Mouse (Mus musculus) kidney, embryonic 16.5 days (tissue): ENCODE results near the gene Bola1. TPM values are rescaled to one million over a fixed set of nuclear protein-coding genes. Genes with fewer than 3 reads are reported as not detected.
"Not testable (repeated sequence)": the region's sequence is repeated elsewhere in the genome, so short reads cannot be mapped to it uniquely, and the experiment has no call there.

Experiments
- ATAC-seq: fragments of 200-750 bp; cut with Nextera tagmentation; 2 replicates; pipeline ENCODE4 v1.8.0; 2017; ENCODE audit warnings: moderate TSS enrichment; ENCODE audit not compliant: low FRiP score, low TSS enrichment
- H3K27ac ChIP-seq: fragments of 300-500 bp; sonication (generic); 2 replicates; pipeline ENCODE4 v1.5.1; 2014; ENCODE audit warnings: low read length
- H3K27me3 ChIP-seq: fragments of 300-500 bp; sonication (generic); 2 replicates; pipeline ENCODE4 v1.6.1; 2014; ENCODE audit warnings: low read length, control low read depth, mixed read lengths; ENCODE audit not compliant: insufficient read depth
- H3K36me3 ChIP-seq: fragments of 300-500 bp; sonication (generic); 2 replicates; pipeline ENCODE4 v1.6.1; 2014; ENCODE audit warnings: low read length, control low read depth, mixed read lengths; ENCODE audit not compliant: insufficient read depth
- H3K4me1 ChIP-seq: fragments of 300-500 bp; sonication (generic); 2 replicates; pipeline ENCODE4 v1.6.1; 2014; ENCODE audit warnings: low read length, control low read depth, mixed read lengths; ENCODE audit not compliant: insufficient read depth
- H3K4me2 ChIP-seq: fragments of 300-500 bp; sonication (generic); replicated peaks from 2 replicates; pipeline ENCODE4 v1.6.1; 2014; ENCODE audit warnings: low read depth, low read length
- H3K4me3 ChIP-seq: fragments of 300-500 bp; sonication (generic); 2 replicates; pipeline ENCODE4 v1.5.1; 2014; ENCODE audit warnings: mild to moderate bottlenecking, low read length
- H3K9ac ChIP-seq: fragments of 300-500 bp; sonication (generic); replicated peaks from 2 replicates; pipeline ENCODE4 v1.6.1; 2014; ENCODE audit warnings: low read length
- H3K9me3 ChIP-seq: fragments of 300-500 bp; sonication (generic); 2 replicates; pipeline ENCODE4 v1.6.1; 2016; ENCODE audit warnings: low read length, control low read depth
- WGBS: fragments of 180-500 bp; shearing (Covaris S2); extraction: QIAGEN DNeasy Blood & Tissue Kit; methylation state at CpG from one replicate; pipeline ENCODE4 v1.1.7; 2014; 5-methylcytosine and 5-hydroxymethylcytosine counted together
- polyA plus RNA-seq: library from polyadenylated mRNA; unstranded; fragments of >200 nt; fragmentation: Nextera tagmentation; extraction: Ambion mirVana; gene quantifications from 2 replicates; pipeline ENCODE4 v1.2.1, GENCODE M21; 2015

Gene Bola1
- polyA plus RNA-seq, 1 experiment from 2014 or later: 51.3 TPM

DNA sequence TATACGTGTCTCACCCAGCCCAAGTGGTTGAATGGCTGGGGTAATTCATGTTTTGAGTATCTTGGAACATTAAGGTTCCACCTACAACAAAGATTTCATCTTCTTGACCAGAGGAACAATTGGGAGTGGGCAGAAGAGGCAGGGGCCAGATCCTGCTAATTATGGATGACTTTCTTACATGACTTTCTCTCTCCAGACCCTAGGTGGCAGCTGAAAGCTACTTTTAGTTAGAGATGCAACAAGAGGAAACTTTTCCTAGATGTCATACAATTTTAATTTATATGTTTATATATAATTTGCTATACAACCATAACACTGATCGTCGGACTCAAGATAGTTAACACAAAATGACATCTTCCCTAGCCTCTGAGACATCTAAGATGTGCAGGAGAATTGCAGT lies 11.7 kb downstream of the Bola1 start:
- Histone ChIP-seq H3K4me3 (no peak overlapping the region), H3K4me2 (no peak overlapping the region), H3K36me3 (no peaks in the 10 kb centered on the region), H3K9me3 (no peaks in the 10 kb centered on the region), H3K27me3 (0 out of 2 replicates have a peak, but pooled peaks cover 5% of the 10 kb centered on the region), H3K9ac (no peak overlapping the region), H3K27ac (no peak overlapping the region), H3K4me1 (peaks cover 3% of the 10 kb centered on the region; the same call in 1 of the 2 replicates)
- WGBS: 79% methylated on average over 3 of the region's 3 CpGs
- no peak for ATAC-seq

DNA sequence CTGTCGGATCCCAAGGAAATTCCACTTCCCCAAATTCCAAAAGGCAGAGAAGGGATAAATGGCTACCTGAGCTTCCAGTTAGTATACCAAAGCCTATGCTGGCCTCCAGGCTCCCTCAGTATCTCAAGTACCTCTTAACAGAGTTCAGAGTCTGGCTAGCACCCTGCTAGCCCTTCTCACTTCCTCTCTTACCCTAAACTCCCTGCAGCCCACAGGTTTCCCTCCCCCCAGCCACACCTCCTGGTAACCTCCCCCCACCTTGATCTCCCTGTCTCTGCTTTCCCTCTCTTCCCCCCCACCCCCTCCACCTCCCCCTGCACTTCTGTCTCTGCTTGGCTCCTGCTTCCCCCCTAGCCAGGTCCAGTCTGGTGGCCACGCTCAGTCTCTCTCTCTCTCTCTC lies 19.8 kb downstream of the Bola1 start:
- H3K27me3 ChIP-seq: no peaks in the 10 kb centered on the region
- H3K36me3 ChIP-seq: peaks cover 4% of the 10 kb centered on the region; the same call in 1 of the 2 replicates
- no peak overlapping the region for H3K27ac ChIP-seq
- no peak overlapping the region for H3K9ac ChIP-seq
- peaks cover 4% of the 10 kb centered on the region; the same call in 1 of the 2 replicates for H3K9me3 ChIP-seq
- no peak overlapping the region for H3K4me2 ChIP-seq
- H3K4me3 ChIP-seq: no peak overlapping the region
- no peak for ATAC-seq
- WGBS: 45% methylated on average over 2 of the region's 2 CpGs
- peaks cover 12% of the 10 kb centered on the region for H3K4me1 ChIP-seq

DNA sequence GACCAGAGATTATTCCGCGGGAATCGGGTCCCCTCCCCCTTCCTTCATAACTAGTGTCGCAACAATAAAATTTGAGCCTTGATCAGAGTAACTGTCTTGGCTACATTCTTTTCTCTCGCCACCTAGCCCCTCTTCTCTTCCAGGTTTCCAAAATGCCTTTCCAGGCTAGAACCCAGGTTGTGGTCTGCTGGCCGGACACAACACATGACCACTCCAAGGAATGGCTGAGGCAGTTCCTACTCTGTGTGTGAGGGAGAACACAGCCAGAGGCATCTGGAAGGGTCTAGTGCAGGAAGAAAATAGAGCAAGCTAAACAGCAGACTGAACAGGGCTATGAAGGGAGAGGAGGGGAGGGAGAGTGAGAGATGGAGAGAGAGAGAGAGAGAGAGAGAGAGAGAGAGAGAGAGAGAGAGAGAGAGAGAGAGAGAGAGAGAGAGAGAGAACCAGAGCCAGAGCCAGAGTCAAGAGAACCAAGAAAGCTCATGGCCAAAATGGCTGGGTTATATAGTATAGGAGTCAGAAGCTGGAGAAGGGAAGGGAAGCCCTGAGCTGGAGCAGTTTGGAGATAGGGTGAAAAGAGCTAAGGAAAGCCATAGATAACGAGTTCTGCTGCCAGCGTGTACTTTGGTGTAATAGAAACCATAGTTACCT lies 20.8 kb downstream of the Bola1 start:
- H3K9ac ChIP-seq, ATAC-seq, H3K27ac ChIP-seq, H3K27me3 ChIP-seq, H3K9me3 ChIP-seq, H3K36me3 ChIP-seq, H3K4me3 ChIP-seq: not testable (repeated sequence)
- H3K4me1 ChIP-seq: peaks cover 12% of the 10 kb centered on the region
- WGBS: 34% methylated on average over 6 of the region's 8 CpGs
- H3K4me2 ChIP-seq: peak overlapping the region; percentile 95

DNA sequence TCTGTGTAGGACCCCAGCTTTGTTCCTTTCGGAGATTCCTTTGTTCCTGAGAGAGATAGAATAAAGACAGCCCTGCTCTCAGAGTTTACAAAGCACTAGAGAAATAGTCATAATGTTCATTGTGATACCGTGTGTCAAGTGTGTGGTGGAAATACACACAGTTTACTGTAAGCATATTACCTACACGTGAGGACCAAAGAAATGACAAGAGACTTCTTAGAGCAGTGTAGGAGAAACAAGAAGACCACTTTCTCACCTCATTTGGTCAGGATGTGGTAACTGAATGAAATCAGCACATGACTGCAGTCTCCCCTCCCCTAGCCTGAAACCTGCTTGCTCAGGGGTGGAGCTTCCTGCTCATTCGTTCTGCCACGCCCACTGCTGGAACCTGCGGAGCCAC lies 21.3 kb downstream of the Bola1 start:
- Histone ChIP-seq H3K27me3 (no peaks in the 10 kb centered on the region), H3K27ac (no peak overlapping the region), H3K4me1 (peaks cover 12% of the 10 kb centered on the region), H3K36me3 (peaks cover 4% of the 10 kb centered on the region; the same call in 1 of the 2 replicates), H3K9me3 (peaks cover 4% of the 10 kb centered on the region; the same call in 1 of the 2 replicates), H3K4me3 (peak overlapping the region; percentile 83), H3K4me2 (peak overlapping the region; percentile 95), H3K9ac (peak overlapping the region; percentile 91)
- 2% methylated on average over 6 of the region's 6 CpGs for WGBS
- peak; percentile 50 for ATAC-seq

DNA sequence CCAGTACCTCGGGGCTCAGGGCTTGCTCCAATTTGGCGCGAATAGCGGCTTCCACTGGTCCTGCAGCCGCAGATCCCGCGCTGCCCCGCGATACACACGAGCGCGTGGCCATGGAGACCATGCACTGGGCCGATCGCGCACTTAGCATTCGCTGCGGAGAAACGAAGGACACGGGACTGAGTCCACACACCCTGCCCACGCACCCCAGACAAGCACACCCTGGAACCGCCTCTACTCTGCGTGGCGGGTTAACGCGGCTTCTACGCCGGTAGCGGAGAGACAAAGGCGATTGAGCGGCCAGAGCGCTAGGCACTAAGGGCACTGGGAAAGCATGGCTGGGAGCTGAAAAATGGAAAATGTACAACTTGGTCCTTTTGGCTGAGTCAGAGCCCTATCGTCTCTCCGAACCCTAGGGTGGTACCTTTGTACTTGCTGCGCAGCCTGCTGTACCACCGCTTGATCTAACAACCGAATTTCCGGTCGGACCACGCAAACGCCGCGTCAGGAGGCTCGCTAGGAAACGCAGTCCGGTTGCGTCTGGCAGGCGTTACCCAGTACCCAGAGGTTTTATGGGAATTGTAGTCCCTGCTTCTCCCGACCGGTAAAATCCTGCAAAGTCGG lies 22.3 kb downstream of the Bola1 start:
- Histone ChIP-seq H3K4me3 (peak overlapping the region; percentile 83), H3K9me3 (peaks cover 4% of the 10 kb centered on the region; the same call in 1 of the 2 replicates), H3K27me3 (no peaks in the 10 kb centered on the region), H3K4me1 (peaks cover 12% of the 10 kb centered on the region), H3K27ac (peak overlapping the region; percentile 92), H3K36me3 (peaks cover 4% of the 10 kb centered on the region; the same call in 1 of the 2 replicates), H3K4me2 (peak overlapping the region; percentile 95), H3K9ac (peak overlapping the region; percentile 91)
- peak; percentile 93 for ATAC-seq
- WGBS: under 1% methylated on average over 50 of the region's 50 CpGs

DNA sequence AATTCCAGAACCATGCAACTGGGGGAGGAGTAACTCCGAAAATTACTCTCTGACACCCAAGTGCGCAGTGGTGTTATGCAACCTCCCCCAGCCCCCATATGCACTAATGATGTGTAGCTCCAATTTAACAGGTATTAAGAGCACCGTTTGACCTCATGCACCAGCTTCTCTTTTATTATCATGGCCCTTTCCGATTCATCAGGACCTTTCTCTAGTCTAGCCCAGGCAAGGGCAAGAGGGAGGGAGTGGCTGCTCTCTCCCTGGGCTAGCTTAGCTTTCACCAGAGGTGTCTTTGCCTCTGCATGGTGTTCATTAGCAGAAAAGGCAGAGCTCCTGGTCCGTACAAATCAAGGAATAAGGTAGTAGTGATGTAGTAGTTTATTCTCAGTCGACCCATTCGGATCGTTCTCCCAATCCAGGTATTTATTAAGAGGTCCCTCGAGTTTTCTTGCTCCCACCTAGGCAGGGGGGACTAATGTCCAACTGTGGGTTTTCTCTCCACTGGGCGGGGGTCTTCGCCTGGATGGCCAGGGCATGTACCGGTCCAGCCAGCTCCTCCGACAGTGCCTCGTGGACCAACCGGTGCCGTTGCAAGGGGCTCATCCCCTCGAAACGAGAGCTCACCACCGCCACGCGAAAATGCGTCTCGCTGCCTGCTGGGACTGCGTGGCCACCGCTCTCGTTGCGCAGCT lies 22.9 kb downstream of the Bola1 start:
- H3K9ac ChIP-seq: peak overlapping the region; percentile 91
- H3K36me3 ChIP-seq: peaks cover 4% of the 10 kb centered on the region; the same call in 1 of the 2 replicates
- H3K9me3 ChIP-seq: peaks cover 4% of the 10 kb centered on the region; the same call in 1 of the 2 replicates
- H3K4me2 ChIP-seq: peak overlapping the region; percentile 95
- H3K4me1 ChIP-seq: peaks cover 12% of the 10 kb centered on the region
- no peaks in the 10 kb centered on the region for H3K27me3 ChIP-seq
- peak; percentile 49; the same call in 1 of the 2 replicates for ATAC-seq
- WGBS: 16% methylated on average over 27 of the region's 27 CpGs
- H3K4me3 ChIP-seq: peak overlapping the region; percentile 83
- H3K27ac ChIP-seq: peak overlapping the region; percentile 92

DNA sequence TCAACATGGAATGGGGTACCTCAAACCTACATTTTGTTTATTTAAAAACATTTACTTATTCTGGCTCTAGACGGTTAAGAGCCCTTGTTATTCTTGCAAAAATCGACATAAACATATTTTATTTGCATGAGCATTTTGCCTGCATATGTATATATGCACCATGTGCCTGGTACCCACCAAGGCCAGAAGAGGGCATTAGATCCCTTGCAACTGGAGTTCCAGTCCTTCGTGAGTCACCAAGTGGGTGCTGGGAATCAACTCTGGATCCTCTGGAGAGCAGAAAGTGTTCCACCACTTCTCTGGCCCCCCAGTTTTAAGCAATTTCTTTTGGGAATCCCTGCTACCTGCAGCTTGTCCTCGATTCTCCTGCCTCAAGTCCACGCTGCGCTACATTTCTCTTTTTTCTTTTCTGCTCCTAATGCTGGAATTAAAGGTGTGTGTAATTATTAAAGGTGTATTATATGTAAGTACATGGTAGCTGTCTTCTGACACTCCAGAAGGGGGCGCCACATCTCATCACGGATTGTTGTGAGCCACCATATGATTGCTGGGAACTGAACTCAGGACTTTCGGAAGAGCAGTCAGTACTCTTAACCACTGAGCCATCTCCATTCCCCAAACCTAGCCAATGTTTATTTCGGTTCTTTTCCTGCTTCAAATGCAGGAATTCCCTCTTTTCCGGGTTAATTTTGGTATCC lies 23.7 kb downstream of the Bola1 start:
- 92% methylated on average over 11 of the region's 11 CpGs for WGBS
- ATAC-seq: no peak
- H3K9ac ChIP-seq: no peak overlapping the region
- H3K36me3 ChIP-seq: peaks cover 4% of the 10 kb centered on the region; the same call in 1 of the 2 replicates
- H3K4me3 ChIP-seq: no peak overlapping the region
- H3K27ac ChIP-seq: no peak overlapping the region
- no peaks in the 10 kb centered on the region for H3K27me3 ChIP-seq
- no peak overlapping the region for H3K4me2 ChIP-seq
- H3K9me3 ChIP-seq: peaks cover 4% of the 10 kb centered on the region; the same call in 1 of the 2 replicates
- H3K4me1 ChIP-seq: peaks cover 12% of the 10 kb centered on the region

DNA sequence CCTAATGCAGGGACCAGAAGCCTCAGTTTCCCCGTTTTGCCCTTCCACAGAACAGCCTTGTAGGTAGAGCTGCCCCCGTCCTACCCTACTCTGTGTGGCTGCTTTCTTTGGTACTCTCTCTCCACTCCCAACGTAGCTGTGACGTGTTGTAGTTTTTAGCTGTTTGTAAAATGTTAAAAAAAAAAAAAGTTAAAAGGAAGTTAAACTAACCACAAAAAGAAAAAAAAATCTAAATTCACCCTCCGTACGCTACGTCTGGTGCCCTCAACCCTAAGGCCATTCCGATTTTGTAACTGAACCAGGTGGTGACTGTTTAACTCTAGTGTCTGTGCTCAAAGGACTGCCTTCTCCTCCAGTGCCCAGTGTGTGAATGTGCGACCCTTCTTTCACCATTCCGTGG lies 24.5 kb downstream of the Bola1 start:
- no peak overlapping the region for H3K4me3 ChIP-seq
- peaks cover 4% of the 10 kb centered on the region; the same call in 1 of the 2 replicates for H3K36me3 ChIP-seq
- ATAC-seq: no peak
- peaks cover 12% of the 10 kb centered on the region for H3K4me1 ChIP-seq
- H3K9ac ChIP-seq: no peak overlapping the region
- WGBS: 84% methylated on average over 10 of the region's 10 CpGs
- no peaks in the 10 kb centered on the region for H3K27me3 ChIP-seq
- no peak overlapping the region for H3K27ac ChIP-seq
- H3K9me3 ChIP-seq: peaks cover 4% of the 10 kb centered on the region; the same call in 1 of the 2 replicates
- no peak overlapping the region for H3K4me2 ChIP-seq

DNA sequence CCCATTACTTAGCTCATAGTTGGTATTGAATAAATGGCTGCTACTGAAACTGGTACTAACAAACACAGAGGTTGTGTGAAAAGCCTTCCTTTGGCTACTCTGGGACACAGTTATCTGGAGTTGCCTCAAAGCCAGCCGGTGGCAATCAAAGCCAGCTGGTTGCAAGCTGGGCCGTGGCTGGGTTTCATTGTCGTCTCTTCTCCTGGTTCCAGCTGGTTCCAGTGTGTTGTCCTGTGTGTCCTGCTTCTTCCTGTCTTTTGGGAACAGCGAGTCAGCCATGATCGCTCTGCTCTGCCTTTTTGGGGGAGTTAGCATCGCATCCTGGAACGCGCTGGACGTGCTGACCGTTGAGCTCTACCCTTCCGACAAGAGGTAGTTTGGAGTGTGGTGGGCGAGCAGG lies 26.5 kb downstream of the Bola1 start:
- Histone ChIP-seq H3K4me1 (peaks cover 9% of the 10 kb centered on the region), H3K4me3 (no peak overlapping the region), H3K27ac (no peak overlapping the region), H3K36me3 (peaks cover 4% of the 10 kb centered on the region; the same call in 1 of the 2 replicates), H3K27me3 (no peaks in the 10 kb centered on the region), H3K4me2 (no peak overlapping the region), H3K9ac (no peak overlapping the region), H3K9me3 (peaks cover 4% of the 10 kb centered on the region; the same call in 1 of the 2 replicates)
- WGBS: 76% methylated on average over 12 of the region's 12 CpGs
- no peak for ATAC-seq
